Mouse (Mus musculus) spleen, adult 18-20 months (tissue): ENCODE data around the gene Adgrg4.
A peak's percentile ranks its signal among the peaks of the same experiment; 100 is the strongest.

Source experiments
- DNase-seq, 2 experiments: peaks; one replicate each; pipeline ENCODE4 v3.0.0; 2022; ENCODE audit warnings: mixed read lengths in 2 of 2

The Adgrg4 gene

DNA sequence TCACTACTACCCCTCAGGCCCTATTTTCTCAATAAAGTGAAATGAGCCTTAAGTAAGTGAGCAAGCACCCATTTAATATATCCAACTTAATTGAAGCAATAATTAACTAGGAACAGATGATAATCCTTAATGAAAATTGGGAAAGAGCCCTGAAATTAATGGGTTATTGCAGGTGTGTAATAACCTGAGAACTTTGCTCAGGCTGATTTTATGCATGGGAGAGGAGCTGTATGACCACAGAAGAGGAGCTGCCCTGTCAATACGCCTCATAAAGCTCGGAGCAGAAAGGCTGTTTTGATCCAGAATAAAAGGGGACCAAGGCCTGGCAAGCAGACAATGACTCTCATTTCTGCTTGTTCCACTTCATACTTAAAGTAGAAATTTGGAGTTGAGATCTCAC, at the start of gene Adgrg4:
Gene Adgrg4, plus strand, starts transcription at position 301 of the 400 bp plus-strand sequence.
- DNase-seq = no peak

DNA sequence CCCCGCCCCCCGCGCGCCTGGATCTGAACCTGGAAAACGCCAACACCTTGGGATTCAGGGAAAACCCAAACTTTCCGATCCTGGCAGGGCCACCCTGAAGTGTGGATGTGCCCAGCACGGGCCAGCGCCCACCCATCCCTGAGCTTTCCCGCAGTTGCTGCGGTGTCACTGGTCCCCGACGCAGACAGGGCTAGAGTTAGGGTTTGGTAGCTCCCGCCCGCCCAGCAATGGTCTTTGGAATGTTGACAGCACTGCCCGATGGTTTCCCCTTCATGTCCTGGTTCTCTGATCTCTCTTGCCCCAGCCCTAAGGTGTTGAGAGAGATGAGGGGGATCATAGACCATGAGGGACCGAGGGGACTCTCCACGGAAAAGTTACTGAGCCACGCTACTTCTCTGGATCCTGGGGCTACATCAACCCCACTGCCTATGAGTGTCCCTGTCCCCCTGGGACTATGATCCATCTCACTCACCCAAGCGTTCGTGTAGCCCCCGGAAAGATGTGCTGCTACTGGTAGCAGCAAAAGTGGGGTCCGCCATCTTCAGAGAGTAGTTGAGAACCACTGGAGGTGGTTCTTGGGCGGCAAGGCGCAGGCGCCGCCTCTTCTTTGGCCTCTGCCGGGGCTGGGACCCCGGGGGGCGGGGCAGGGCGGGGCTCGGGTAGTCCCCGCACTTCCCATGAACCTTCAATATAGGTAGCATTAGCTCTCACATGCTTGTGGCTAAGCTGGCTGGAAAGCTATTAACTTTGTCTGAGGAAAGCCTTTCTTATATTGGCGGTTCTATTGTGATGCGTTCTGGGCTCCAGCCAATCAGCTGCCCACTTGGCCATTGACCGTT, 48.0 kb upstream of the Adgrg4 start, which contains the start of gene Map7d3:
Gene Map7d3, minus strand, starts transcription at position 562 of the 839 bp plus-strand sequence.
- peak in 1 of 2 experiments; percentile 5 for DNase-seq

DNA sequence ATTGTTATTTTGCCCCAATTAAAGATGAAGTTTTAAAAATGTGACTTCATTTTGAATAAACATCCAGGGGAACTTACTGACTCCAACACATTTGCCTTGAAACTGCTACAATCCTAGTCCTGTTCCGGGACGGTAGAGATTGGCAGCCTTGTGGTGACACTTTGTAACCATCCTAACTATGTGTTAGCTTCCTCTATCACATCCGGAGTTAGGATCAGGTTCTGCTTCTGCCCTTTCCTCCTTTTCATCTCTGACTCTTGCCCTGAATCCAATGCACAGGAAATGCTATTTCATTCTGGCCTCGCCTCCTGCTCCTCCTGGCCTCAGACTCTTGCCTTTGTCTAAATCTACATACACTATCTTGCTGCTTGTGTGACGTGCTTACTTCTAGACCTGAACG, 42.5 kb upstream of the Adgrg4 start:
- DNase-seq = no peak

DNA sequence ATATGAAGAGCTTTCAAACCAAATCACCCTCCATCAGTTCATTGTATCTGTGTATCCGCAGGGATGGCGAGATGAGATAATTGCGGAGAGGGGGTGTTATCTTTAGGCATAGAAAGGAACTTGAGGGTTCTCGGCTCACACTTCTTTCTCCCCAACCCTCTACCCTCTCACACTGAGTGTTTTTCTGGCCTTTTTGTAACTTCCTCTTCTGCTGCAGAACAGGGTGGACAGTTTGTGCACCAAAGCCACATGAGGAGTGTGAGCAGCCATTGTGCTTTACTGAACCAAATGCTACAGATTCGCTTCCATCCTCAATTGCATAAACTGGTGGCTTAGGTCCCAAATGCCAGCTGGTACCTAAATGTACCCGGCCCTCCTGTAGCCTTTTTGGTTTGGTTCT, 34.1 kb upstream of the Adgrg4 start:
- DNase-seq = no peak

DNA sequence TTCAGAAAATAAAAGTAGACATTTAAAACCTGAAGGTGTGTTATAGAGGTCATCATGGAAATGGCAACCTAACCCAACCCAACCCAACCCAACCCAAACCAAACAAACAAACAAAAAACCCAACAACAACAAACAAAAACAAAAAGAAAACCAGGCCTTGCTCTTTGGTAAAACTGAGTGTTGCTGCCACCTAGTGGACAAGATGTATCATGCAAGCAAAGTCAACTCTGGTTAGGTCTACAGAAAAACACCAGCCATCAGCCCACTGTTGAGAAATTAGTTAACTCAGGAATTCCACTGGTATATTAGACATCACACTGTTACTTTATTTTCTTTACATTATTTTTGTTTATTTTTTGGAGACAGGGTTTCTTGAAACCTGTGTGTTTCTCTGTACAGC, 30.6 kb upstream of the Adgrg4 start:
- DNase-seq = peak in 1 of 2 experiments; percentile 5

DNA sequence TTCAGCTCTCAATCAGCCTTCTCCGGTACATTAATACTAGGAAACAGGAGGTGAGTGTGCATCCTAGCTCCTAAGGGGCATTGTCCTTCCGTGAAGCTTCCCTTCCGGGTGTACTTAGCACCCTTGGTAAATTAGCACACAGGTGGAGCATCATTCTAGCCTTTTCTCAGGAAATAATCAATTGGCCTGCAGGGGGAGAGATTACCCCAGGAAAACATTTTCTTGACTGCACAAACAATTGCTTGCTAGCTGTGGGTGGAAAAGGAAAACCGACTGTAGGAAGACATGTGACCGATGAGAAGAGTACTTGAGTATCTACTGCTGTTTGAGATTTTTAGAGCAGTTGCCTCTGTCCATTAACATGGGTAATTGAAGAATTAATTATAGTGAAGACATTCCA, 28.7 kb upstream of the Adgrg4 start:
- no peak for DNase-seq

DNA sequence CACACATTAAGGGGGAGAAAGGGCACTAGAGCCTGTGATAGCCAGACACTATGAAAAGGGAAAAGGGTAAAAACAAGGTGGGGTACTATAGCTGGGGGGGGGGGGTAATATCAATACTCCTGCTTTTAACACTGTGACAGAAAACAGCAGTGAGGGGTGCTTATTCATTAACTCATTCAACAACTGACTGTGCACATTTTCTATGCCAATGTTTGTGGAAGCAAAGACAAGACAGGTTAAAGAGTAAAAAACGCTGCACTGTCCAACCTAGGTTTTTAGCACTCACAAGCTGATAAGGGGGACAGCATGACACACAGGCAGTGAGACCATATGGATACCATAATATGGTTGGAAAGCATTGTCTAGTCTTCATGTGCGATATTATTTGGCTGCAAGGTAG, 142.9 kb downstream of the Adgrg4 start:
- DNase-seq = no peak

DNA sequence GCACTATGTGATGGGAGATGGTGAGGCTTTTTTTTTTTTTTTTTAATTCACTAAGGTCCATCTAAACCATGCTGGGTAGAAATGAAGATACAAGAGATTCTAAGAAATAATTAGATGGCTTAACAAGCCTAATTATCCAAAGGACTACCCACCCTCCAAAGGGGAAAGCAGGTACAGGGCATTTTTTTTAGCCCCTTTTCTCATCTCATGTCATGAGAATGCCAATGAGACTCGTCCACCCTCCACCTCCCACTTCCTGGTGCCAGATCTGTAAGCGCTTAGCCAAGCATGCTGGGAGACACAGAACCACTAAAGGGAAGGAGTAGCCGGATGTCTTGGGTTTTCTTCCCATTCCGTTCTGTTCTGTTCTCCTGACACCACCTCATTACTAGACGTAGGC, 172.8 kb downstream of the Adgrg4 start, which contains the start of gene Brs3:
Gene Brs3, plus strand, starts transcription at position 301 of the 400 bp plus-strand sequence.
- no peak for DNase-seq

DNA sequence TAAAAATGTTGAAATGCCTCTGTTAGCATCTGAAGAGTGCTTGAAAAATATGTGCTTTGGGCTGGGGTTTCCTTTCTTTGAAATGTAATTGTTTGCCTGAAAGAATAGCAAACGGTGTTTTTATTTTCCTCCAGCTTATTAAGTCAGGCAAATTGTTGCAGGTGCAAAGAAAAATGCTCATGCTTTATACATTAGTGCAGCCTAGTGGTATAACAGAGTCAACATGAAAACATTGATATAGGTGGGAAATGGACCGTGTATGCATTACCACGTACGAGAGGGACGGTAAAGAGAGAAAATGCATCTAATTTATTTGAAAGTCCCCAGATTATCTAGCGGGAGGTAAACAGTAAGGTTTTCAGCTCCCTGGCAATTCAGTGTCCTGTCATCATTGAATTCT, 173.9 kb downstream of the Adgrg4 start:
- DNase-seq = no peak
